Mouse (Mus musculus) heart, postnatal 25 days (tissue): ENCODE results near the gene C1qc. TPM values are rescaled to one million over a fixed set of nuclear protein-coding genes. Genes with fewer than 3 reads are reported as not detected.

Source experiments
- DNase-seq: peaks from one replicate; pipeline ENCODE4 v3.0.0; 2022; ENCODE audit warnings: low spot score
- intact Hi-C: fragments of 180-260 bp; cut with DNase I; formaldehyde crosslinking; loops from one replicate; pipeline ENCODE4 v1.15.1; 2025
- total RNA-seq, 2 experiments: library from RNA; stranded (reverse); gene quantifications; 2 replicates each; pipeline ENCODE4 v1.2.3; 2021

Gene C1qc
- total RNA-seq, 2 experiments from 2014 or later: 35.2 to 41.2 TPM

DNA sequence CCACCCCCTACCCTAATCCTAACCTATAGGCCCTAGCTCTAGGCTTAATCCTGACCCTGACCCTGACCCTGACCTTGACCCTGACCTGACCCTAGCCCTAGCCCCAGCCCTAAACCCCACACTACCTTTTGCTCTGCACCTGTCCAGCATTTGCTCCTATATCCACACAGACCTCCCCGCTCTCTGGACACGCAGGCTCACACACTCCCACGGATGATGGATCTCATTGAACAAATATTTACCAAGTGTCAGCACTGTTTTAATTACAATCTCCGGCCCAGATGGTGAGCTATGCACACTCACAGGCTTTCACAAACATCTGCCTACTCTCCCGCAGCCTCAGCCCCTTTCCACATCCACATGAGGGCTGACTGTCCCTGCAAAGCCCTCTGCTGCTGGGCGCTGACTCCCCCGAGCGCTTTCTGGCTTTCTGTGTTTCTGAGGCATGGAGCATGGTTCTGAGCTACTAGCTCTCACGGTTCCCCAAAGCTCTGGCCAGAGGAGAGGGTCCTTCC, 5.3 kb upstream of the C1qc start:
- intact Hi-C loops: no loop called here
- no peak for DNase-seq

DNA sequence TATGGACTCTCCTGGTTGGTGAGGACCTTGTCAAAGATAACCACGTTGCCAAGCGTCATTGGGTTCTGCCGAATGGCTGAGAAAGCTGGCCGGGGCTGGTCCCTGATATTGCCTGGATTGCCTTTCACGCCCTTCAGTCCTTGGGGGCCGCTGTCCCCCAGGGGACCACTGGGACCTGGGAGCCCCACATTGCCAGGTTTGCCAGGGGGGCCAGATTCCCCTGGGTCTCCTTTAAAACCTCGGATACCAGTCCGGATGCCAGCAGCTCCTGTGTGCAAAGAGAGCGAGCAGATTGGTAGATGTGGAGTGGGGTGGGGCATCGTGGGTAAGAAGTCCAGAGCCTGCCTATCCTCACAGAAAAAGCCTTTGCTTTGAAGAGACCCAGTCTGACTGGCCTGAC, 3.6 kb upstream of the C1qc start:
- intact Hi-C loops: no loop called here
- DNase-seq: no peak

DNA sequence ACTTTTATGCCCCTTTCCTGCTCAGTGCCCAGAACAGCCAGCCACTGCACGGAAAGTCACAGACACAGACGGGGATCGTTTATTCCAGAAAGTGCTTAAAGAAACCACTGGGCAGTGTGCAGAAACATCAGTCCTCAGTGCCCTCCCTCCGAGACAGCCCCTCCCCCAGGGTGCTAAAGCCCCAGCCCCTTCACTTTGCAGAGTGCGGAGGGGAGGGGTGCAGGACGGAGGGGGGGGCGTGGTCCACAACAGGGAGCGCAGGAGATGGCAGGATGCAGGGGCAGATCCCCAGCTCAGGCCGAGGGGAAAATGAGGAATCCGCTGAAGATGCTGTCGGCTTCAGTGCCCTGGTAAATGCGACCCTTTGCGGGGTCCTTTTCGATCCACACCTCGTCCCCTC, 3.0 kb upstream of the C1qc start:
- intact Hi-C loops: no loop called here
- no peak for DNase-seq

DNA sequence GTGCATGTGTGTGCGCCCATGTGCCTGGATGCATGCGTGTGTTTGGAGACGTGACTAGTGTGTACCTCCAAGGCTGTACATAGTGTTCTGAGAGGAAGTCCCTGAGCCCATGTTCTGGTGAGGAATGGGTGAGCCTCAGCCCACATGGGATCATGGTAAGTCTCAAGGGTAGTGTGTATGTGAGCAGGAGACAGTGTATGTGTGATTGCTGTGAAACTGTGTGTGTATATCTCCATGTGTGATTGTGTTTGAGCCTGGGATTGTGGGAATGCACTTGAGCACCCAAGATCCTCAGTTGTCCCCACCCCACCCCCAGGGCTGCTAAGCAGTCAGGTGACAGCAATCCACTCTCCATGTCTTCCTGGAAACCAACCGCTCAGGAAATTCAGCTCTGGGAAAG, 2.0 kb upstream of the C1qc start:
- DNase-seq: no peak
- intact Hi-C loops: loop anchor here (5.0 kb wide), 1 partner anchor 177 kb away; no protein-coding TSS in a partner anchor

DNA sequence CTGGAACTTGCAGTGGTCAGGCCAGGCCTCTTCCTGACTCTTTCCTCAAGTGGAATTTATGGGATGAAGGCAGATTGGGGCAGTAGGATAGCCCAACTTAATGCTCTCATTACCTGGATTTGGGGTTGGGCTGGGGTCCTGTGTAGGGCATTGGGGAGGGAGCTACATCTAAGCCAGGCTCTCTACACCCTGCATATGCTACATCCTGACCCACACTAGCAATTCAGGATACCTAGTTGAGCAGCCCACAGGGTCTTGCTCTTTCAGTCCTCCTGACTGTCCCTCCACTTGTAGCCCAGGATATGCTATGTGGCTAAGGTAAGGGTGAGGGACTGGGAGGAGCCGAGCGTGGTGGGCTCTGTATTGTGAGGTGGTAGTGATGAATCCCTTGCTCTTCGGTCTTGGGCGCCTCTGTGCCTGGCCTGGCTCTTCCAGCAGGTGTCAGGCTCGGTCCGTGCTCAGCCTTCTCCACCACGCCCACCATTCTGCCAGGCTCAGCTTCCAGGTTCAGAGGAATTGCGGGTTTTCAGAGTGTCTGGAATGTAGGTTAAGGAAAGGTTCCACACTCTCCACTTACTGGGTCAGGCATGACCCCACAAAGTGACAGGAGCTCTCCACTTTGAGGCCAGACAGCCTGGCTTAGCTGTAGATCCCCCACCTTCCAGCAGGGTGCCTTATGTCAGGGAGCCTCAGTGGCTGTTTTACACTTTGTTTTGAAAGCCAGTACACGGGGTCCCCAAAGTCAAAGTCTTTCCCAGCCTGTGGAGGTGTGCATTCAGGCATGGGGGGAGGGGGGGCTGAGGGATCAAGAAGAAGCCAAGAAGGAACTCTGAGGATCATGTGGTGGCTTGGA, 1.1 kb upstream of the C1qc start:
- intact Hi-C loops: loop anchor here (5.0 kb wide), 1 partner anchor 178 kb away; no protein-coding TSS in a partner anchor
- DNase-seq: no peak

DNA sequence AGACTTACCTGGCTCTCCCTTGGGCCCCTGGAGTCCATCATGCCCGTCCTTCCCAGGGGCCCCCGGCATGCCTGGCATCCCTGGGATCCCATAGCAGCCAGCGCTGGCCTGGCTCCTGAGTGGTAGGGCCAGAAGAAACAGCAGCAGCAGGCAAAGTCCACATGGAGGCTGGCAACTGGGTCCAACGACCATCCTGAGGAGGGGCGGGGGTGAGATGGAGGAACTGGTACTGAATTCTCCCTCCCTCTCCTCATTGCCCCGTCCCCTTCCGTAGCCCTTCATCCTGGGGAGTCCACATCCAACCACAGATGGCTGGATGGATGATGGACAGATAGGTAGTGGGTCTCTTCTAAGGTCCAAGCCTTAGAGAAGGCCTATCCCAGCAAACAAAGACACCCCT, 494 bp downstream of the C1qc start:
- intact Hi-C loops: loop anchor here (5.0 kb wide), 1 partner anchor 180 kb away; no protein-coding TSS in a partner anchor
- no peak for DNase-seq

DNA sequence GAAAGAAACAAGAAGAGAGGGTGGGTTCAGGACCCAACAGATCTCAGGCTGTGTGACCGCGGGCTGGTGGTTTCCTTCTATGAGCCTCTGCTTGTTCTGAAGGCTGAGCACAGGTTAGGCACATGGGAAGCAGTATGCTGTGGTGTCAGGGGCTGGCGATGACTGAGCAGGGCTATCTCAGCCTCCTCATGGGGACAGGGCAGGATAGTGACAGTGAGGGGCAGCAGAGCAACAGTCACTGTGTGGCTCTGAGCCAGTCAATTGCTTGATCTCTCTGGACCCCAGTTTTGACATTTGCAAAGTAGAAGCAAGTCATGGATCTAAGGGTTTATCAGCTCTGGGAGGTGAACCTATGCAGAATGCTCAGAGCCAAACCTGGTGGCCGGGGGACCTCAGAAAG, 1.8 kb downstream of the C1qc start:
- intact Hi-C loops: loop anchor here (5.0 kb wide), 1 partner anchor 181 kb away; no protein-coding TSS in a partner anchor

DNA sequence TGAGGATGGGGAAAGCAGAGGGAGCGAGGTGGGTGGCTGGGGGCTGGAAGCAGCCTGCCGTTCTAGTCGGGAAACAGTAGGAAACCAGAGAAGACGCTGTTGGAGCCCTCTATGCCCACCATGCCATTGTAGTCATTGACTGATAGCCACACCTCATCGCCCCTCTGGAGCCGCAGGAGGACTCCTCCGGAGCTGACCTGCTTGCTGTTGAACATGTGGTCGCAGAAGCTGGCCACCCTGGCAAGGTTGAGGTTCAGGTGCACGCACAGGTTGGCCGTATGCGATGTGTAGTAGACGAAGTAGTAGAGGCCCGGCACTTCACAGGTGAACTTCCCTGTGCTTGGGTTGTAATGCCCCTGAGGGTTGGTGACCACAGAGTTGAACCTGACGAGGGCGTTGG, 2.9 kb downstream of the C1qc start:
- DNase-seq: no peak
- intact Hi-C loops: loop anchor here (5.0 kb wide), 1 partner anchor 182 kb away; no protein-coding TSS in a partner anchor

More for the DNA sequence above, 1.8 kb downstream of the C1qc start:
- DNase-seq: no peak

DNA sequence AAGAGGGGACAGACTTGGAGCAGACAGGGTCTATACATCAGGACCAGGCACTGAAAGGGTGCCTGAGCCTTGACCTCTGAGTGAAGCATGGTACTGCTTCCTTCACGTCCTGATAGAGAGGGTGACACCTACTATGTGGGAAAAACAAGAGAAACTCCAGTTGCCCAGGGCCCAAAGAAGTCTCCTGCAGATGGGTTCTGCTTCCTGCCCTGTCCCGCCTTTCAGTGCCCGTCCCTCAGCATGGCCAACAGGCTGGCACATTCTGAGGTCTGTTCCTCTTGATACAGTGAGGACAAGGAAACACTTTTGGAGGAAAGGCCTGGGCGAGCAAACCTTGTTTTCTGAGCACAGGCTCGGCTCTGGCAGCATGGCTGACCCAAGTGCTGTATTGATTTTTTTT, 5.2 kb downstream of the C1qc start:
- no peak for DNase-seq
- intact Hi-C loops: no loop called here

DNA sequence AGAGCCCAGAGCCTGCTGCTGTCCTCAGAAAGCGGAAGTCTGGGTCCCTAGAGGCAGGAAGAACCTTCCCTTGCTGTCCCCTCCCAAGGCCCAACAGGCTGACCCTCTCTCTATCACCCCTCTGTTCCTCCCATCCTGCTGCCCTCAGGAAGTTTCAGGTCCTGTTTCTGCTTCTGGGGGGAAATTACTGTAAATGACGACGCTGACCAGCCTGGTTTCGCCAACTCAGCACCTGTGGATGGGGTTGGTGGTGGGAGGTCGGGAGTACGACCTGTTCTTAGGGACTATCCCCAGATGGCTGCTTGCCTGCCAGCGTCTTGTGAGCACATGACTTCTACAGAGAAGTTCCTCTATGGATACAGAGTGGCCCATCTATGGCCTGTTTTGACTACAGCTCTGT, 6.8 kb downstream of the C1qc start, which contains the start of gene C1qb:
C1qb (minus strand) TSS at position 87 of the 400 bp plus-strand sequence.
- intact Hi-C loops: no loop called here

DNA sequence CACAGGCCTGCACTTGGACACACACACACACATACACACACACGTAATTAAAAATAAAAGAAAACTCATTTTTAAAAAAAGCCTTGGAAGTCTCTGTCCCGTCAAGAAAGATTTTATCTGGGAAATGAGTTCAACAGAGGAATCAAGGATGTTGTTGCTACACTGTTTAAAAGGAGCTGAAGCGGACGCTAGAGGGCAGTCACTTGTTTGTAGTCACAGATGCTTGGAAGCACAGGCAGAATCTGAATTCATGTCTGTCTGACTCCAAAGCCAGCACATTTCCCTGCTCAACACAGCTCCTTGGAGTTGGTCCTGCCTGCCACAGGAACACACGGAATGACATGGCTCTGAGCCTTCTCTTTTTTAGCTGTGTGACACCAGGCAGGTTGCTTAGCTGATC, 14.3 kb downstream of the C1qc start:
- intact Hi-C loops: no loop called here
- no peak for DNase-seq

More for the DNA sequence above, 6.8 kb downstream of the C1qc start, which contains the start of gene C1qb:
- DNase-seq: no peak

DNA sequence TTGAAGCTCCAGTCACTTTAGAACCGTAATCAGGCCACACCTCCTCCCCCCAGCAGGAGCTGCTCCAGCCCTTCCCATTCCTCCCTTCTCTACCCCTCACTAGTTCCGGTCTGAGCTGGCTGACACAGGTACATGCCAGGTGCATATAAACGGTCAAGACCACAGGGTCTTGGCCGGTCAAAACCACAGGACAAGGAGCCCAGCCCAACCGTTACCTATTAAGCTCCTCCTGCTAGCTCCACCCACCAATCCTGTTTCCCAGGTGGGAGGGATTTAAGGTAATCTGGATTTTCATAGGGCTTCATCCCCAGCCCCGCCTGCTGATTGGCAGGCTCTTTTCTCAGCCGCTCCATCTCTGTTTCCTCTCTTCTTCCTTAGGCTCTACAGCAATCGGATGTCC, 14.7 kb downstream of the C1qc start:
- DNase-seq: no peak
- intact Hi-C loops: no loop called here

DNA sequence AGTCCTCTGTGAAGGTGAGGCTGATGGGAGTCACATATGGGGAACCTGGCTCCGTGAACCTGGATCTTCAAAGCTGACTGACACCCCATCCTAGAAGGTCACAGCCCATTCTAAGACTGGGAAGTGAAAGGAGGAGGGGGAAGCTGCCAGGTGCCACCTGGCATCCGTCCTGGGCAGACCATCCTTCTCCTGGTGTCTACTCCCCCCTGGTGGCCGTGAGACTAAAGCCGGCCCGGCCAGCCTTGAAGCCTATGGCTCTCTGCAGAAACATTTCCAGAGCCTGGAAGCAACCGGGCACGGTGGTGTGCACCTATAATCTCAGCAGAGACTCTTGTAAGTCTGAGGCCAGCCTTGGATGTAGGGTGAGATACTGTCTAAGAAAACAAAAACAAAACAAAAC, 15.9 kb downstream of the C1qc start:
- DNase-seq: no peak

DNA sequence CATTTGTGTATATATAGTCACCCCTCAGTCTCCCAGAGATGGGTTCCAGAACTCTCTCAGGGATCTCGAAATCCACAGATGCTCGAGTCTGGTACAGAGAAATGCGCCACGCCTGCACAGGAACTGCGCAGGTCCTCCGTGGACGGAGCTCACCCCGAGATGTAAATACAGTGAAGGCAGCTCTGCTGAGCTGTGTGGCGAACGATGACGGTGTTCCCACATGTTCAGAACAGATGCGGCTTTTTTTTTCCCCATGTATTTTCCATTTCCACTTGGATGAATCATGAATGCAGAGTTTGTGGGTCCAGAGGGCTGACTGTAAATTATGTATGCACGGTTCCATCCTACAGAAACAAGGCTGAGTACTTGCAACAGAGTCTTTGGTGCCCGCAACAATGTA, 17.9 kb downstream of the C1qc start:
- DNase-seq: no peak
- intact Hi-C loops: no loop called here

More for the DNA sequence above, 15.9 kb downstream of the C1qc start:
- intact Hi-C loops: no loop called here

DNA sequence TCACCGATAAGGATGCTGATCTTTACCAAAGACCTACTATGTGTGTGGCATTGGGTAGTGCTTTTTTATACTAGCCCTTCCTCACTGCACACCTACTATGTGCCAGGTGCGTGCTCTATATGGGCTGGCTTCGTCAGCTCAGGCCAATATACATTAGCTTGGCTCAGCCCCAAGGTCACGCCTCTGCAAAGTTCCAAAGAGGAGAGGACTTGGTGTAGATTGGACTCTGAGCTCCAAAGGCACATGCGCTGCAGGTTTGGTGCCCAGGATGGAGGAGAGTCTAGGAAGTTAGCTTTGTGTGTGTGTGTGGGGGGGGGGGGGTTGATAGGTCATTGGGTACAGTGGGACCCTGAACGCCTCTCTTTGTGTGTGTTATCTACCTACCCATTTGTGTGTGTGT, 24.5 kb downstream of the C1qc start:
- intact Hi-C loops: no loop called here
- DNase-seq: no peak

DNA sequence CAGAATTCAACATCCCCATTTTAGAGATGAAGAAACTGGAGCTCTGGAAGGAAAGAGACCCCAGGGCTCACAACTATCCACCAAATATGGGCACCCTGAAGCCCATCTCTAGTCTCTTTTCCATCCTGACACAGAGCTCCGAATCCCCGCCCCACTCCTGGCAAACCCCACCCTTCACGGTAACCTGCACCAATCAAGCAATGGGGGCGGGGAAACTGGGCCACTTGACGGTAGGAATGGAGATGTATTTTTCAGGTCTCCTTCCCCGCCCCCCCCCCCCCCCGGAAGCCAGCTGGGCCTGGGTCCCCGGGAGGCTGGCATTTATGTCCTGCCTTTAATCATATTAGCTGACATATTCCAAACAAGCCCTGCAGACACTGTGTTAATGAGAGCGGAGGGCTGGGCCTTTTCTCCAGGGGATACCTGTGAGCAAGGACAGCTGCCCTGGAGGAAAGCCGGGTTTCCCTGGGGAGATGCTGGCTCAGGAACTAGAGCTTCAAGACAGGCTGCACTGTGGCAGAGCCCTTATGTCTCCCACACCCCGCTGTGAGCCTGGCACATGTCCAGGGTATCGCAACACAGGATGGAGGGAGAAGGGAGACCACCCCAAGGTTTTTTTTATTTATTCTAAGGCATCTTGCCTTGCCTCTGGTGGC, 25.0 kb downstream of the C1qc start:
- no peak for DNase-seq
- intact Hi-C loops: no loop called here

DNA sequence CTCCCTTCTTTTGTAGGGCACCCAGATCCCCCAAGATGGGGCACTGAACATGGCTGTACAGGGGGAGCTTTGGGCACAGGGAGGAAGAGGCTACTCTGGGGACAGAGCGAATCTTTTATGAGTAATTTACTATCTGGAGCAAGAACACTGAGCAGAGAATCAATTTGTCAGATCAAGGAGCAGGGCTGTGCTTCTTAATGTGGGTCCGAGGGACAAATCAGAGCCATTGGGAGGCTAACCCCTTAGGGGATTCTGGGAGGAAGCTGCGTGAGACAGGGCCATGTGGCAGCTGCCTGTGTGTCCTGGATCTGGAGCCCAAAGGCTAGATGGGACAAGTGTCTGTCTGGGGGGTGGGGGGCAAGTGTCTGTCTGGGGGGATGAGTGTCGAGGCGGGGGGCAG, 27.3 kb downstream of the C1qc start:
- intact Hi-C loops: no loop called here
- DNase-seq: no peak

DNA sequence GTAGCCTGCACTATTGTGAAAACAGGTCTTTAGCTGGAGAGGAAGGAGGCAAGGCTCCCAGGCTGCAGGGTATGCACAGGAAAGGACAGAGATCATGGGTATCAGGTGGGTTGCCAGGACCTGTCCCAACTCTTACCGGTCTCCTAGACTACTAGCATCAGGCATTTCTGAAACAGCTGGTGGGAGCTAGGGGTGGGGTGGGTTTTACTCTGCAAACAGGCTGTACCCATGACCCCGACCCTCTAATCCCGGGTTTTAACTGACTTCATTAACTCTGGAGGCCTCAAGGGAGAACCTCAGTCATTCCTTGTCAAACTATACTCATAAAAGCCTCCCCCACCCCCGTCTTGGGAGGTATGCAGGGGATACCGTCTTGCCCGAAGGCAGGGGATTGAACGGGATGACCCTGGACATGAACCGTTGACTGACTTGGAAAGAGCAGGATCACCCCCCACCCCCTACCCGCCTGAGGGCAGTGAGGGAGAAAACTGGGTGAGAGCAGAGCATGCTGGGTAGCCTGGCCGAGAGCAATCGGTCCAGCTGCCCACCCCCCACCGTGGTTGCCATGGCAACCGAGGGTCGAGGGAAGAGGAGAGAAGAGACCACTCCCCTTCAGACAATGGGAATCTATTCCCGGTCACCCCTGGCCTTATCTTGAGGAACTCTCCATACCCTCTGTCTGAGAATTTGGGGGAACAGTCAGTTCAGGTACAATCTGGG, 28.0 kb downstream of the C1qc start:
- no peak for DNase-seq
- intact Hi-C loops: no loop called here

DNA sequence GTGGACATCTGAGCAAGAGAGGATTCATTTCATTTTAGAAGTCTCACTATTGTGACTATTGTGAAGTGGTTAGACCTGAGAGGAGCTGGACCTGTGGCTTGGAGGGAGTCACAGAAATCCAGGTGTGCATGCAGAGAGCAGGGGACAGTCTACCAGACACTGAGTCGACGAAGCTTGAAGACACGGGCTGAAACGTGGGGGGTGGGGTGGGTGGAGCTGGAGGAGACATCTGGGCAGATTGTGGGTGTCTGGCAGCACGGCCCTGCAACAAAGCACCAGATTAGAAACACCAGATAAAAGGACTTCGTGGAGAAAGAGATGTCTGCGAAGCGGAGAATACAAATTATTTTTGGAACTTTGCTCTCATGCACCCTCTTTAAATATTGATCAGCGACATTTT, 29.3 kb downstream of the C1qc start:
- intact Hi-C loops: no loop called here

DNA sequence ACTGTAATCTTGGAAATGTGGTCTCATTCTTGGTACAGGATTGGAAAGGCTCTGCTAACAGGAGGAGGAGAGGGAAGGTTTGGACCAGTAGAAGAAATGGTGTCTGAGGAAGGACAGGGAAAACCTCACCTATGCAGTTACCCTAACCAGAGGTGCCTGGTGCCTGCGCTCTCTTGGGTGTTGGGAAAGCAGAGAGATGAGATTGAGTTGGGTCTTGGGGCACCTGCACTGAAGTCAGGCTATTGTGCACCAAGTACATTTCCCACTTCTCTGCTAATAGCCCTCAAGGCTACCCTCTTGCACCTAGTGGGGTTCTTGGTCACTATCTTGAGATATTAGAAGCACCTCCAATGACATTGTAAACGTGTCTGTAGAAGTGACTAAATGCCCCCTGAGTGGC, 30.5 kb downstream of the C1qc start:
- DNase-seq: no peak
- intact Hi-C loops: no loop called here

More for the DNA sequence above, 29.3 kb downstream of the C1qc start:
- DNase-seq: no peak
